Comparison of ENCODE assay signal across 10 mouse cellular contexts in the genomic region with DNA sequence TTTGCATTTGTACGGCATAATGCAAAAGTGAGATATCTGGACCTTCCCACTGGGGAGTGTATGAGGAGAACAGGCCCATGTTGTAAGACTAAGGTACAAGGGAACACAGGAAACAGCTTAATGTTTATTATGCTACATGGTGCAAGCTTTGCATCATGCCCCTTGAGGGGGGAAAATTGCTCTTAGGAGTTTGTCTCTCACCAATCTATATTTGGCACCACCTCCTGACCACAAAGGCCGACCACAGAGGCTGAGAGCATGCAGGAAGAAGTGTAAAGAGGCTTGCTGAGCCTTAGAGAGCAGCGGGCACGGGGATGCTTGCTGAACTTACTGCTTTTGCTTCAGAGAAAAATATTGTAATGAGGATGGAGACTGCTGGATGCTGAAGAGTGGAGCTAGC. TPM values are rescaled to one million over a fixed set of nuclear protein-coding genes. Genes with fewer than 3 reads are reported as not detected.
DNase-seq lines count a peak whose midpoint lies in the region; ATAC-seq and TF ChIP-seq lines count a peak whose summit lies in the region.
"Had no signal": no experiment of that assay in that cellular context is flagged by ENCODE, and none has a peak within 500 bp of the region (broad histone marks: within the 10 kb centered on the region; RNA-seq: fewer than 3 reads in every experiment).

No protein-coding gene starts in this region.

- no peak overlapping the region for H3K4me2 ChIP-seq in kidney, embryonic 14.5 days (replicated peaks; ENCODE audit: low read depth, low read length)

- H3K79me3 ChIP-seq in C2C12 (ENCODE audit: low read depth), result no peaks in the 10 kb centered on the region

- no peaks in the 10 kb centered on the region for H3K36me3 ChIP-seq in C2C12 (ENCODE audit: control insufficient read depth, insufficient read depth)
- H3K36me3 ChIP-seq in kidney, embryonic 14.5 days (ENCODE audit: control insufficient read depth, insufficient read depth, low read length), result no peaks in the 10 kb centered on the region; the same call in 1 of the 2 replicates

- no peaks in the 10 kb centered on the region for H3K27me3 ChIP-seq in C2C12 (ENCODE audit: control insufficient read depth, insufficient read depth, insufficient read length)
- no peaks in the 10 kb centered on the region; the same call in none of the 2 replicates for H3K27me3 ChIP-seq in kidney, embryonic 14.5 days (ENCODE audit: control insufficient read depth, insufficient read depth, low read length)

- no peak overlapping the region for H3K9ac ChIP-seq in kidney, embryonic 14.5 days (ENCODE audit: low read depth, low read length)
- H3K9ac ChIP-seq: forebrain, postnatal 0 days had no signal

- no peak for ATAC-seq in kidney, embryonic 14.5 days (ENCODE audit: low FRiP score, low TSS enrichment)
- ATAC-seq: forebrain, postnatal 0 days had no signal

- H3ac ChIP-seq in C2C12 (ENCODE audit: control insufficient read depth, insufficient read length, low read depth), result no peak overlapping the region

- peak; percentile 90 for DNase-seq in 416B (ENCODE audit: low read depth)
- DNase-seq in fibroblast of lung, adult 2 months (ENCODE audit: low read depth), result peak; percentile 10
- peak; percentile 81 for DNase-seq in spleen, postnatal 36 days (ENCODE audit: low spot score in 2 of 2)
- no peak for DNase-seq in frontal cortex, postnatal 10 days (ENCODE audit: low spot score in 2 of 2)
- no peak for DNase-seq in kidney, adult 8-10 months
- DNase-seq: forebrain, postnatal 0 days; lung, adult 2 months had no signal

- H3K27ac ChIP-seq in kidney, embryonic 14.5 days (ENCODE audit: low read depth, low read length), result no peak overlapping the region
- H3K27ac ChIP-seq: layer of hippocampus, adult 2 months had no signal

- H3K4me3 ChIP-seq in C2C12 (ENCODE audit: insufficient read depth, poor library complexity, severe bottlenecking), result no peak overlapping the region
- no peak overlapping the region for H3K4me3 ChIP-seq in kidney, embryonic 14.5 days (ENCODE audit: low read length)
- H3K4me3 ChIP-seq: layer of hippocampus, adult 2 months had no signal

- H3K79me2 ChIP-seq in C2C12 (ENCODE audit: control insufficient read depth, insufficient read depth), result no peaks in the 10 kb centered on the region

- WGBS in kidney, embryonic 14.5 days, result 87% methylated on average over 4 of the region's 4 CpGs

- no peaks in the 10 kb centered on the region for H3K4me1 ChIP-seq in kidney, embryonic 14.5 days (ENCODE audit: control insufficient read depth, insufficient read depth, low read length)

- H3K9me3 ChIP-seq in kidney, embryonic 14.5 days (ENCODE audit: control insufficient read depth, low read length), result no peaks in the 10 kb centered on the region

- TF ChIP-seq CTCF in C2C12 (IDR thresholded peaks at IDR 0.05; ENCODE audit: control insufficient read depth, insufficient read depth, insufficient read length), result no peak

TF ChIP-seq in C2C12, 6 proteins besides CTCF, POLR2A, EP300 and RAD21:
- TF ChIP-seq USF1 (IDR thresholded peaks at IDR 0.05; ENCODE audit: low read depth) (no peak), CEBPB (IDR thresholded peaks at IDR 0.05; ENCODE audit: low read depth) (peak; percentile 28), MYOD1 (IDR thresholded peaks at IDR 0.05; ENCODE audit: control insufficient read depth, insufficient read length, low read depth) (no peak), MYOG (IDR thresholded peaks at IDR 0.05; ENCODE audit: control insufficient read depth, extremely low read depth, insufficient read length) (no peak), FOSL1 (IDR thresholded peaks at IDR 0.05; ENCODE audit: insufficient read depth, low read length, poor library complexity, severe bottlenecking) (no peak), MAX (IDR thresholded peaks at IDR 0.05) (no peak)

RNA-seq across cellular contexts. Expression of gene Rnf213, which starts 8.0 kb away (rescaled TPM):
- 6.3 TPM for polyA plus RNA-seq in C2C12 (2012; fragmentation: generic; extraction: Trizol)
- polyA plus RNA-seq in kidney, embryonic 14.5 days (2014; fragmentation: Nextera tagmentation; extraction: Ambion mirVana), result 7.4 and 9.5 TPM in 2 replicates

RNA-seq across cellular contexts. Expression of gene Slc26a11, which starts 29.5 kb away (rescaled TPM):
- 0.51 TPM for polyA plus RNA-seq in C2C12 (2012; fragmentation: generic; extraction: Trizol)
- 5.9 and 8.2 TPM in 2 replicates for polyA plus RNA-seq in kidney, embryonic 14.5 days (2014; fragmentation: Nextera tagmentation; extraction: Ambion mirVana)

RNA-seq across cellular contexts. Expression of gene Sgsh, which starts 29.6 kb away (rescaled TPM):
- polyA plus RNA-seq in C2C12 (2012; fragmentation: generic; extraction: Trizol), result 2.3 TPM
- 7.1 and 7.9 TPM in 2 replicates for polyA plus RNA-seq in kidney, embryonic 14.5 days (2014; fragmentation: Nextera tagmentation; extraction: Ambion mirVana)

Comparison
In these comparisons a context has a peak if more than half of its experiments do, and no peak if none do; other contexts are left out.
1. DNase-seq: peak in 416B (single experiment), fibroblast of lung, adult 2 months (single experiment) and spleen, postnatal 36 days (2 of 2); none in frontal cortex, postnatal 10 days (0 of 2) and kidney, adult 8-10 months (0 of 2).